In genomic region chr16:96753781-96754173, GRCm38 (mm10) we compare ENCODE assay signal across 16 mouse cellular contexts.
DNase-seq lines count a peak whose midpoint lies in the region; ATAC-seq lines count a peak whose summit lies in the region.
"Had no signal": no experiment of that assay in that cellular context is flagged by ENCODE, and none has a peak within 500 bp of the region (broad histone marks: within the 10 kb centered on the region; RNA-seq: fewer than 3 reads in every experiment).

No protein-coding gene starts in this region.

- H3K36me3 ChIP-seq in hindbrain, embryonic 12.5 days, result no peaks in the 10 kb centered on the region
- no peaks in the 10 kb centered on the region for H3K36me3 ChIP-seq in hindbrain, embryonic 11.5 days (ENCODE audit: control insufficient read depth, insufficient read depth, low read length)
- H3K36me3 ChIP-seq in hindbrain, embryonic 14.5 days (replicated peaks; ENCODE audit: control insufficient read depth, insufficient read depth), result no peaks in the 10 kb centered on the region
- H3K36me3 ChIP-seq in midbrain, embryonic 15.5 days (replicated peaks), result no peaks in the 10 kb centered on the region
- H3K36me3 ChIP-seq: embryonic facial prominence, embryonic 12.5 days; heart, embryonic 15.5 days; liver, embryonic 15.5 days had no signal

- H3K4me1 ChIP-seq in hindbrain, embryonic 12.5 days, result peaks cover 32% of the 10 kb centered on the region
- H3K4me1 ChIP-seq in hindbrain, embryonic 11.5 days (replicated peaks; ENCODE audit: control insufficient read depth, insufficient read depth, low read length), result peaks cover 4% of the 10 kb centered on the region
- peaks cover 35% of the 10 kb centered on the region for H3K4me1 ChIP-seq in hindbrain, embryonic 14.5 days (replicated peaks; ENCODE audit: control insufficient read depth, insufficient read depth, low read length)
- peaks cover 51% of the 10 kb centered on the region for H3K4me1 ChIP-seq in midbrain, embryonic 15.5 days
- H3K4me1 ChIP-seq: liver, embryonic 15.5 days had no signal

- H3K27me3 ChIP-seq in hindbrain, embryonic 12.5 days, result no peaks in the 10 kb centered on the region
- H3K27me3 ChIP-seq in hindbrain, embryonic 11.5 days (ENCODE audit: control insufficient read depth, insufficient read depth, low read length), result no peaks in the 10 kb centered on the region
- H3K27me3 ChIP-seq in hindbrain, embryonic 14.5 days (ENCODE audit: control insufficient read depth, insufficient read depth, low read length), result no peaks in the 10 kb centered on the region
- H3K27me3 ChIP-seq in midbrain, embryonic 15.5 days (replicated peaks), result no peaks in the 10 kb centered on the region
- H3K27me3 ChIP-seq: liver, embryonic 15.5 days had no signal

- H3K9me3 ChIP-seq in hindbrain, embryonic 12.5 days (replicated peaks), result no peaks in the 10 kb centered on the region
- H3K9me3 ChIP-seq in hindbrain, embryonic 11.5 days (ENCODE audit: control insufficient read depth, low read length), result no peaks in the 10 kb centered on the region
- no peaks in the 10 kb centered on the region for H3K9me3 ChIP-seq in hindbrain, embryonic 14.5 days (ENCODE audit: control insufficient read depth, low read length)
- H3K9me3 ChIP-seq in midbrain, embryonic 15.5 days, result no peaks in the 10 kb centered on the region
- H3K9me3 ChIP-seq: embryonic facial prominence, embryonic 12.5 days; heart, embryonic 15.5 days; liver, embryonic 15.5 days had no signal

- WGBS in hindbrain, embryonic 12.5 days, result 31% methylated on average over 4 of the region's 4 CpGs
- 34% methylated on average over 4 of the region's 4 CpGs for WGBS in hindbrain, embryonic 11.5 days
- WGBS in hindbrain, embryonic 14.5 days, result 33% methylated on average over 4 of the region's 4 CpGs
- 22% methylated on average over 4 of the region's 4 CpGs for WGBS in midbrain, embryonic 15.5 days

- no peak overlapping the region for H3K4me3 ChIP-seq in hindbrain, embryonic 12.5 days
- no peak overlapping the region for H3K4me3 ChIP-seq in hindbrain, embryonic 11.5 days (ENCODE audit: low read depth, low read length)
- H3K4me3 ChIP-seq in hindbrain, embryonic 14.5 days (replicated peaks; ENCODE audit: low read length), result no peak overlapping the region
- H3K4me3 ChIP-seq in midbrain, embryonic 15.5 days, result no peak overlapping the region
- H3K4me3 ChIP-seq: embryonic facial prominence, embryonic 12.5 days; heart, embryonic 15.5 days; liver, embryonic 15.5 days had no signal

- H3K9ac ChIP-seq in hindbrain, embryonic 12.5 days, result no peak overlapping the region
- no peak overlapping the region for H3K9ac ChIP-seq in hindbrain, embryonic 11.5 days (ENCODE audit: low read depth, low read length)
- H3K9ac ChIP-seq in hindbrain, embryonic 14.5 days, result no peak overlapping the region
- H3K9ac ChIP-seq in midbrain, embryonic 15.5 days, result no peak overlapping the region
- H3K9ac ChIP-seq: embryonic facial prominence, embryonic 12.5 days; heart, embryonic 15.5 days; liver, embryonic 15.5 days had no signal

- 0 out of 2 replicates have a peak overlapping the region, but pooled peaks have one; percentile 52 for H3K27ac ChIP-seq in hindbrain, embryonic 12.5 days
- no peak overlapping the region for H3K27ac ChIP-seq in hindbrain, embryonic 11.5 days (ENCODE audit: low read depth, low read length)
- peak overlapping the region; percentile 39; the same call in 1 of the 2 replicates for H3K27ac ChIP-seq in hindbrain, embryonic 14.5 days
- peak overlapping the region; percentile 70 for H3K27ac ChIP-seq in midbrain, embryonic 15.5 days
- H3K27ac ChIP-seq: embryonic facial prominence, embryonic 12.5 days; heart, embryonic 15.5 days; liver, embryonic 15.5 days had no signal

- no peak overlapping the region for H3K4me2 ChIP-seq in hindbrain, embryonic 12.5 days (replicated peaks)
- no peak overlapping the region for H3K4me2 ChIP-seq in hindbrain, embryonic 11.5 days (replicated peaks; ENCODE audit: low read depth, low read length)
- no peak overlapping the region for H3K4me2 ChIP-seq in hindbrain, embryonic 14.5 days (replicated peaks)
- H3K4me2 ChIP-seq in midbrain, embryonic 15.5 days, result no peak overlapping the region
- H3K4me2 ChIP-seq: embryonic facial prominence, embryonic 12.5 days; heart, embryonic 15.5 days; liver, embryonic 15.5 days had no signal

- no peak for DNase-seq in hindbrain, embryonic 11.5 days (ENCODE audit: low spot score)
- DNase-seq in cerebellum, adult 11-12 months, result peak; percentile 30
- no peak for DNase-seq in hindbrain, embryonic 14.5 days (ENCODE audit: low spot score)
- no peak for DNase-seq in spleen, postnatal 36 days (ENCODE audit: low spot score in 2 of 2)
- DNase-seq in urinary bladder, adult 2 months (ENCODE audit: low spot score), result no peak
- DNase-seq in adrenal gland, postnatal 36 days, result no peak
- DNase-seq: adrenal gland, adult 8-10 months; thymus, postnatal 14 days had no signal

- ATAC-seq in hindbrain, embryonic 12.5 days (ENCODE audit: low FRiP score), result no peak
- ATAC-seq in hindbrain, embryonic 11.5 days (ENCODE audit: low FRiP score), result no peak
- ATAC-seq in hindbrain, embryonic 14.5 days (ENCODE audit: low FRiP score), result no peak
- ATAC-seq in midbrain, embryonic 15.5 days (replicated peaks), result no peak; the same call in 1 of the 2 replicates
- ATAC-seq: CD4-positive, CD25-positive, alpha-beta regulatory T cell, adult 4 months; intestine, postnatal 0 days; Patski had no signal
